Mouse (Mus musculus) embryonic facial prominence, embryonic 11.5 days (tissue): ENCODE results near the gene Ankrd2. TPM values are rescaled to one million over a fixed set of nuclear protein-coding genes. Genes with fewer than 3 reads are reported as not detected.

Experiments used
- ATAC-seq: fragments of 200-750 bp; cut with Nextera tagmentation; replicated peaks from 2 replicates; pipeline ENCODE4 v1.8.0; 2017; ENCODE audit warnings: low read depth; ENCODE audit not compliant: insufficient number of reproducible peaks, low FRiP score, low TSS enrichment
- DNase-seq: peaks from one replicate; pipeline ENCODE4 v3.0.0-alpha.2; 2015; ENCODE audit warnings: low spot score
- H3K27ac ChIP-seq: fragments of 300-500 bp; sonication (generic); replicated peaks from 2 replicates; pipeline ENCODE4 v1.5.1; 2014; ENCODE audit warnings: mild to moderate bottlenecking, low read depth, low read length, control low read depth
- H3K27me3 ChIP-seq: fragments of 300-500 bp; sonication (generic); 2 replicates; pipeline ENCODE4 v1.6.1; 2014; ENCODE audit warnings: mild to moderate bottlenecking, low read length, moderate library complexity, mixed read lengths; ENCODE audit not compliant: control insufficient read depth, insufficient read depth
- H3K36me3 ChIP-seq: fragments of 300-500 bp; sonication (generic); replicated peaks from 2 replicates; pipeline ENCODE4 v1.6.1; 2014; ENCODE audit warnings: low read depth, mild to moderate bottlenecking, low read length, moderate library complexity, mixed read lengths; ENCODE audit not compliant: control insufficient read depth, insufficient read depth
- H3K4me1 ChIP-seq: fragments of 300-500 bp; sonication (generic); 2 replicates; pipeline ENCODE4 v1.6.1; 2014; ENCODE audit warnings: low read length, mixed read lengths; ENCODE audit not compliant: control insufficient read depth, insufficient read depth
- H3K4me2 ChIP-seq: fragments of 300-500 bp; sonication (generic); 2 replicates; pipeline ENCODE4 v1.6.1; 2014; ENCODE audit warnings: low read depth, mild to moderate bottlenecking, control low read depth, low read length, moderate library complexity
- H3K4me3 ChIP-seq: fragments of 300-500 bp; sonication (generic); 2 replicates; pipeline ENCODE4 v1.5.1; 2014; ENCODE audit warnings: low read depth, low read length, control low read depth
- H3K9ac ChIP-seq: fragments of 300-500 bp; sonication (generic); replicated peaks from 2 replicates; pipeline ENCODE4 v1.6.1; 2014; ENCODE audit warnings: mild to moderate bottlenecking, control low read depth, low read length
- H3K9me3 ChIP-seq: fragments of 300-500 bp; sonication (generic); replicated peaks from 2 replicates; pipeline ENCODE4 v1.6.1; 2016; ENCODE audit warnings: mild to moderate bottlenecking, low read length, inconsistent platforms, mixed read lengths; ENCODE audit not compliant: control insufficient read depth
- WGBS: fragments of 180-500 bp; shearing (Covaris S2); extraction: QIAGEN DNeasy Blood & Tissue Kit; methylation state at CpG from one replicate; pipeline ENCODE4 v1.1.7; 2014; 5-methylcytosine and 5-hydroxymethylcytosine counted together
- polyA plus RNA-seq: library from polyadenylated mRNA; unstranded; fragments of >200 nt; fragmentation: Nextera tagmentation; extraction: Ambion mirVana; gene quantifications from 2 replicates; pipeline ENCODE4 v1.2.1, GENCODE M21; 2014

Ankrd2 gene
- polyA plus RNA-seq, 1 experiment from 2014 or later: not detected

GRCm38 (mm10) chr19:42045269-42046102, 9.7 kb downstream of the Ankrd2 start, which contains the start of gene Hoga1:
TSS of gene Hoga1 (plus strand) at chr19:42045610.
- no peaks in the 10 kb centered on the region for H3K4me1 ChIP-seq
- no peaks in the 10 kb centered on the region for H3K27me3 ChIP-seq
- H3K4me2 ChIP-seq: peak within 1 kb of the TSS; percentile 45
- H3K9me3 ChIP-seq: no peaks in the 10 kb centered on the region
- H3K9ac ChIP-seq: peak within 1 kb of the TSS; percentile 39
- H3K27ac ChIP-seq: no peak within 1 kb of the TSS
- DNase-seq (peak; percentile 85), ATAC-seq (peak; percentile 89)
- peak within 1 kb of the TSS; percentile 26 for H3K4me3 ChIP-seq
- 26% methylated on average over 23 of the region's 23 CpGs for WGBS
- H3K36me3 ChIP-seq: no peaks in the 10 kb centered on the region

- ATAC-seq: no peak
- Histone ChIP-seq H3K4me3 (no peak overlapping the region), H3K36me3 (no peaks in the 10 kb centered on the region), H3K27ac (no peak overlapping the region), H3K9ac (no peak overlapping the region), H3K27me3 (no peaks in the 10 kb centered on the region), H3K4me1 (no peaks in the 10 kb centered on the region), H3K9me3 (no peaks in the 10 kb centered on the region), H3K4me2 (no peak overlapping the region)
- DNase-seq: no peak
- WGBS: 78% methylated on average over 1 of the region's 1 CpGs
Measured at GRCm38 (mm10) chr19:42050251-42050650, 14.5 kb downstream of the Ankrd2 start.

DNA sequence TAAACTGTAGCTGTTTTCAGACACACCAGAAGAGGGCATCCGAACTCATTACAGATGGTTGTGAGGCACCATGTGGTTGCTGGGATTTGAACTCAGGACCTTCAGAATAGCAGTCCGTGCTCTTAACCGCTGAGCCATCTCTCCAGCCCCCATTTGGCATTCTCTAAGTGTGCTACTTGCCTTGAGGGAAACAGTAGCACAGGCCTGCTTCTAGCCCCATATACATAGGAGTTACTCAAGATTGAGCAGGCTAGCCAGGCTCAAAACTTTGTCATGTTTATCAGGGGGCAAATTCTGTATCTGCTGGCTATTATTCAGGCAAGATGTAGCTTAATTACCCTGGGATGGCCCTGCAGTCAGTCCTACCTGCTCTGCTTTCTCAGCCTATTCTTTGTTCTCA, 15.6 kb downstream of the Ankrd2 start:
- Histone ChIP-seq H3K9me3 (no peaks in the 10 kb centered on the region), H3K4me1 (no peaks in the 10 kb centered on the region), H3K9ac (no peak overlapping the region), H3K27ac (no peak overlapping the region), H3K4me3 (no peak overlapping the region), H3K4me2 (no peak overlapping the region), H3K27me3 (no peaks in the 10 kb centered on the region), H3K36me3 (no peaks in the 10 kb centered on the region)
- WGBS: 79% methylated on average over 3 of the region's 3 CpGs
- DNase-seq: no peak
- ATAC-seq: no peak

DNA sequence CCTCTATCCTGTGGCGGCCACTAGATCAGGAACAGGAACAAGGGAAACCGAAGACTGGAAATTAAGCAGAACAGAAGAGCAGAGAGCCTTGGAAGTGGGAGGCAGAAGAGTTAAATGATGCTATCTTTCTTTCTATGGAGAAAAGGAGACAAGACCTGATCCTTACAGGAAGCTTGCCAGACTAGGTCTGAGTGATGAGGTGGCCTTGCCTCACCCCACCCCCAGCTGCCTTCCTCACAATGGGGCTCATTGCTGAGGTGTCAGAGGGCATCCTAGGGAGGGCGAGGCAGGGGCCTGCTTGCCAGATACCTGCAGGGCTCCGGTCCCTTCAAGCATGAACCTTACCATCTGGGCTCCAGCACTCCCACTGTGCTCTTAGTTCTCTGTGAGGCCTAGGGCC, 16.1 kb downstream of the Ankrd2 start, which contains the start of gene 4933411K16Rik:
TSS of gene 4933411K16Rik (plus strand) at position 301 of the 400 bp plus-strand sequence.
- 67% methylated on average over 4 of the region's 4 CpGs for WGBS
- Histone ChIP-seq H3K4me2 (no peak within 1 kb of the TSS), H3K4me1 (no peaks in the 10 kb centered on the region), H3K27me3 (no peaks in the 10 kb centered on the region), H3K36me3 (no peaks in the 10 kb centered on the region), H3K9ac (no peak within 1 kb of the TSS), H3K9me3 (no peaks in the 10 kb centered on the region), H3K4me3 (no peak within 1 kb of the TSS), H3K27ac (no peak within 1 kb of the TSS)
- ATAC-seq (no peak), DNase-seq (no peak)

GRCm38 (mm10) chr19:42054255-42054654, 18.5 kb downstream of the Ankrd2 start:
- Histone ChIP-seq H3K4me1 (no peaks in the 10 kb centered on the region), H3K9ac (no peak overlapping the region), H3K27ac (no peak overlapping the region), H3K36me3 (no peaks in the 10 kb centered on the region), H3K27me3 (no peaks in the 10 kb centered on the region), H3K9me3 (no peaks in the 10 kb centered on the region), H3K4me2 (no peak overlapping the region), H3K4me3 (no peak overlapping the region)
- no peak for ATAC-seq
- DNase-seq: no peak
- WGBS: 87% methylated on average over 6 of the region's 6 CpGs

DNA sequence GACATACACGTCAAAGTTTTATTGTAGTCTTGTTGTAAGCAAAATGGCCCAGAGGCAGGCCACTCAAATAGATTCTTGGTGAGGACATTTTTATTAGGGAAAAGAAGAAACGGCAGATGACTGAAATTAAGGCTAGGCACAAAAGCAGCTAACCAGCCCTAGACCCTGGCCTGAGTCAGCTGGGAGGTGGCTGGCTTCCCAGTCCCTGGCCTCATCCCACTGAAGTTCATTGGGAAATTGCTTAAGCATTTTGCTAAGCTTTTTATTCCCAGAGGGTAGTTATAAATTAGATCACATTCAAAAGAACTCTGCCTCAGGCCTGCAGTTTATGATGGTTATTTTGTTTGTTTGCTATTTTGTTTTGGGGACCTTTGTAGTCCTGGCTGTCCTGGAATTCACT, 20.1 kb downstream of the Ankrd2 start:
- ATAC-seq (no peak), DNase-seq (no peak)
- Histone ChIP-seq H3K9me3 (no peaks in the 10 kb centered on the region), H3K4me2 (no peak overlapping the region), H3K27ac (no peak overlapping the region), H3K36me3 (no peaks in the 10 kb centered on the region), H3K9ac (no peak overlapping the region), H3K27me3 (no peaks in the 10 kb centered on the region), H3K4me3 (no peak overlapping the region), H3K4me1 (no peaks in the 10 kb centered on the region)
- 79% methylated on average over 2 of the region's 2 CpGs for WGBS

GRCm38 (mm10) chr19:42056719-42057409, 21.1 kb downstream of the Ankrd2 start:
- WGBS: 85% methylated on average over 6 of the region's 6 CpGs
- no peak for DNase-seq
- Histone ChIP-seq H3K4me1 (no peaks in the 10 kb centered on the region), H3K9me3 (no peaks in the 10 kb centered on the region), H3K27ac (no peak overlapping the region), H3K9ac (no peak overlapping the region), H3K27me3 (no peaks in the 10 kb centered on the region), H3K36me3 (no peaks in the 10 kb centered on the region), H3K4me2 (no peak overlapping the region), H3K4me3 (no peak overlapping the region)
- no peak for ATAC-seq

GRCm38 (mm10) chr19:42058426-42058825, 22.6 kb downstream of the Ankrd2 start:
- no peaks in the 10 kb centered on the region for H3K27me3 ChIP-seq
- H3K4me2 ChIP-seq: no peak overlapping the region
- 73% methylated on average over 7 of the region's 7 CpGs for WGBS
- H3K9ac ChIP-seq: no peak overlapping the region
- no peak overlapping the region for H3K4me3 ChIP-seq
- H3K9me3 ChIP-seq: no peaks in the 10 kb centered on the region
- no peaks in the 10 kb centered on the region for H3K36me3 ChIP-seq
- no peak overlapping the region for H3K27ac ChIP-seq
- no peaks in the 10 kb centered on the region for H3K4me1 ChIP-seq
- ATAC-seq: no peak
- no peak for DNase-seq
